Mouse (Mus musculus) ZHBTc4 (cell line): ENCODE results near the gene 4930415O20Rik.

ENCODE experiments used
- DNase-seq: peaks from one replicate; pipeline ENCODE4 v3.0.0-alpha.2; 2011; ENCODE audit warnings: low read depth, low spot score

Gene 4930415O20Rik

DNA sequence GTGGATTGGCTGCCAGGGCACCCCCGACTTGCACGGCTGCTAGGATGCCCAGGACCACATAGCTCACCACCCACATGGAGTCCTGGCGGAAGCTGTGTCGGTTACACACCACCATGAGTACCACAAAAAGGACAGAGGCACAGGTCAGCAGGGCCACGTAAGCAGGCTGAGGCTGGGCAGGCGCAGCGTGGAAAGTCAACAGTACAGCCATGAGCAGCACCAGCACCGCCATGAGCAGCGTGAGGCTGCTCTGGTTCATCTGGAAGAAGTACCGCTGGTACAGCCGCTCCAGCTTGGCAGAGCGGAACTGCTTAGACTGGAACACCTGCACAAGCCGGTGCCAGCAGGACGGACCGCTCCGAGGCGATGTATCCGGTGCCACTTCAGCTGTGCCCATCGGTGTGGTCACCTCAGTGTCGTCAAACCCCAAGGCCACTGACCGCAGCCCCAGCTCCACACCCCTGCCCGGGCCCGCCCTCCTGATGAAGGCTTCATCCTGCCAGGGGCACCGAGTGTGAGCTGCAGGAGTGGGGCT lies 33.3 kb downstream of the 4930415O20Rik start:
- DNase-seq = no peak

DNA sequence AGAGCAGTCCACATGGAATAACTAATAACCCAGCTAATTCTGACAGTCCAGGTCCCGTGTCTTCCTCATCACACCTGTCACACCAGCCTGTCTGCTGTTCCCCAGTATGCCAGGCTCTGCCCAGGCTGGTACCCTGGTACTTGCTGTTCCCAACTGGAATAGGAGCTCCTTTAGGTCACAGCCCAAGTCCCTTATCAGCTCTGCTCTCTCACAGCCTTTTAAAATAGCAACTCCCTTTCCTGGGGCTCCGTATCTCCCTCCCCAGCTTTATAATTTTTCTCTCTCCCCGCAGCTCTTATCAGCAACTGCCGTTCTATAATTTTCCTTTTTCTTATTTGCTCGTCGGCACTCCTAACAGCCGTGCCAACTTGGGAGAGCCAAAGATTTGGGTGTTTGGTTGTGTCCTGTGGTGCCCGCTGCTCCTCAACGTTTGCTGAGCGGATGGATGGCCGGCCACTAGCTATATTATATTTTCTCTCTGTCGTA lies 35.3 kb downstream of the 4930415O20Rik start:
- DNase-seq = no peak

DNA sequence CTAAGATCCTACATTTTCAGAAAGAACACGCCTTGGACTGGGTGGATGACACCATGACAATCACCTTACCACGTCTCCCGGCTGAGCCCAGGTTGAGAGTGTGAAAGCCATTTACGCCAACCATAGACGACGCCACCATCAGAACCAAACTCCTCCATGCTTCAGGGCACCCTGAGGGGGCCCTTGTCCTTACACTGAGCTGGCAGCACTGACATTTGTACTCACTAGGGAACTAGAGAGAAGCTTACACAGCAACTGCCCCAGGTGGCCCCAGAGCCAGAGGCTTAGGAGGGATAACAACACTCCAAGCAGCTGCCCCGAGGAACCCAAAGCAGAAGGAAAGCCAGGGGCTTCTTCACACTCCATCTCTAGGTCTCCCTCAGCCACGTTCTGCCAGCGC lies 35.9 kb downstream of the 4930415O20Rik start:
- no peak for DNase-seq

DNA sequence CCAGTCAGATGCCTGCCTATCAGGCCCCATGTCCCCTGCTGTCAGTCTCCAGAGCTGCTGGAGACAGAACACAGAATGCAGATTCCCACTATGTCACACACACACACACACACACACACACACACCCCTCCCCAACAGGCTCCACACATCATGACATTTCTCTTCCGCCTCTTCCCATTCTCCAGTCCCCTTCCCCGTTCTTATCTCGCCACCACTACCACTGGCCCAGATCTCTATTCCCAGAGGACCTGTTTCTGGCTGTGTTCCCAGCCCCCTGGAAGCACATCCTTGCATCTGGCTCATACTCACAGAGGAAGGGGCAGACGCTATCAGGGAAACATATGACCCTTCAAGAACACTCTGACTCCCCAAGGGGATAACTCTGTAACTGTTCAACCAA lies 36.8 kb downstream of the 4930415O20Rik start:
- no peak for DNase-seq

DNA sequence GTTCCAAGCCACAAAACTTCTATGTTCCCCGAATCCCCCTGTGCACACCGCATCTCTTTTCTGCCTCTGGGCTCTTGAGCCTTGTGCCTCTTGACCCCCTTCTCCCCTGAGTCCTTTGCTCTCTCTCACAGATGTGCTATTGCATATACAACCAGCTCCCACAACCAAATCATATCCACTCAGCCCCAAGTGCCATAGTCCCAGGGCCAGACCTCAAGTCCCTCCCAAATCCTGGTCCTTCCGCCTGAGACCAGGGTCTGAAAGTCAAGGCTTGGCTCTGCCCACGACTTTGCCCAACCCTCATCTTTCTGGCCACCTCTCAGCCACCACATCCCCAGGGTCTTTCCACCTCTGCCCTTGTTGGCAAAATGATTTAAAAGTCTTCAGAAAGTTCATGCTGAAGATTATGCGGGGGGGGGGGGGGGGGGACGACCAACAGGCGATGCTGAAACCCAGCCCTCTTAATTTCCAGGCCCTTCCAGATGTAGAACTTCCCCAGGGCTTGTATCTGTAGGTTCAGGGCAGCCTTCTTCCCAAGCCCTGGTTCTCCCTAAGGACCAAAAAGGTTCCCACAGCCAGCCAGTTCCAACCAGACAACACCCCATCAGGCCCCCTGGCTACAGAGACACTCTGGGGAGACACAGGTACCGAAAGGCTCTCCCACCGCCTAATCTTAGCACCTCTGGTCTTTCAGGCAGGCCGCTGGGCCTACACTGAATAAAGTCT lies 37.4 kb downstream of the 4930415O20Rik start:
- no peak for DNase-seq

DNA sequence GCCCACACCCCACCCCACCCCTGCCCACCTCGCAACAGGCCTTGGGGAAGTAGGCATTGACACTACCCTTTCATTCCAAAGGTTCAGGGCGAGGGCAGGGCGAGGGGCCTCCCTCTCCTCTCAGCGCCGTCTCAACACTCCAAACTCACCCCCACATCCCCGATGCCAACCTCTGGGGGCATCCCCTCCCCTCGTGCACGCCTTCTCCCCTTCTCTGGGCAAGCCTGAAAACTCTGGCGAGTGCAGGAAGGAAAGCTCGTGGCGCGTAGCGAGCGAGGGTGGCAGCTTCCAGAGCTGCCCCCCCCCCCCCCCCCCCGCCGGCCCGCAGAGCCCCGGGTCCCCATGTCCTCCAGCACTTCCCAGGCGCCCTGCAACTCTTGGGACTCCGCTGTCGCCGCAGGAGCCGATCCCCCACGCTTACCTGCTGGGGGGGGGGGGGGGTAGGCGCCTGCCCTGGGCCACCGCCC lies 38.0 kb downstream of the 4930415O20Rik start:
- DNase-seq = no peak

DNA sequence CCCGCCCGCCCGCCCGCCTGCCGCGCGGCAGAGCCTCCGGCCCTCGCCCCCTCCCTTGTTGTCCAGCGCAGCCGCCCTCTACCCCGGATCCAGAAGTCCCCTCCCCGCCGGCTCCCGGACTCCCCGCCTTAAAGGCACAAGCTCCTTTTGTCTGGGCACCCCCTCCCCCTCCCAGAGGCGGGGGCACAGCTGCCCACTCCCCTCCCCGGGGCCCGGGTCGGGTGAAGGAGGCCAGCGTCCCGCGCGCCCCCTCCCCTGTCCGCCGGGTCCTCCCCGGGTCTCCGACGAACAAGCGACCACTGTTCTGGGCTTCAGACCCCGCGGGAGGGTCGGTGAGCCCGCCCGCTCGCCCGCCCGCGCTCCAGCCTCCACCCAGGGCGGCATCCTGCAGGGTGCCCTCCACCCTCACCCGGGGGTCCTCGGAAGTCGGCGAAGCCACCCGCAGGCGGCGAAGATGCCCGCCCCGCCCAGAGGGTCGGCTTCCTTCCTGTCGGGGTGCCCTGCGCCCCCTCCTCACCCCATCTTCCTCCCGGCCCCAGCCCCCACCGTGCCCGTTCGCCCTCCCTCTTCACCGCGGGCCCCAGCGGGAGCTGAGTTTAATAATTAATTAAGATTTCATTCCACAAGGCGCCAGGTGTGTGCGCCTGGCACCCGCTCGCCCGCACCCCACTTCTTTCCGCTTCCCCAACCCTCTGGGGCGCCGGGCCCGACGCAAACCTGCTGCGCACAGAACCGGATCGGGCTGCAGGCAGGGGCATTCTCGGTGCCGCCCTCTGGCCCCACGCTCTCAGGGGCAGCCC lies 38.7 kb downstream of the 4930415O20Rik start, which contains the start of gene Adcy6:
Gene Adcy6 (minus strand): TSS at position 746 of the 800 bp plus-strand sequence.
- no peak for DNase-seq

DNA sequence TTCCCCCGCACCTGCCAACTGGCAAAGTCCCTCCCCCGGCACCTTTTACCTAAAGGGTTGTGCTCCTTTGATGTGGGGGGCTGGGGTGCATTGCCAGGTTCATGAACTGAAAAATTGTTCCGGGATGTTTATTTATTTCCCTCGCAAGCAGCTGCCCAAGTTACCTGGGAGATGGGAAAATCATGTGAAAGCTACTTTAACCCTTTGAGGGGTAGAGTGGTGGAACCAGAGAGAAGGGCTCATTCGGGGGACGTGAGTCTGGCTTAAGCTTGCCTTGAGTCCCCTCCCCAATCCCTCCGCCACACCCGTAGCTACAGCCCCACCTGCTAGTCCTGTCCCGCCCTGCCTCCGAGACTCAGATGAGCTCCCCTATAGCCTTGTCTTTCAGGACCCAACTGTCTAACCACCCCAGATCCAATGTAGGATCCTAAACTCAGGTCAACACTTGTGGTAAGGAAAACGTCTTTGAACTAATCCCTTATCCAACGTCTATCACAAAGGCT lies 39.4 kb downstream of the 4930415O20Rik start:
- no peak for DNase-seq

DNA sequence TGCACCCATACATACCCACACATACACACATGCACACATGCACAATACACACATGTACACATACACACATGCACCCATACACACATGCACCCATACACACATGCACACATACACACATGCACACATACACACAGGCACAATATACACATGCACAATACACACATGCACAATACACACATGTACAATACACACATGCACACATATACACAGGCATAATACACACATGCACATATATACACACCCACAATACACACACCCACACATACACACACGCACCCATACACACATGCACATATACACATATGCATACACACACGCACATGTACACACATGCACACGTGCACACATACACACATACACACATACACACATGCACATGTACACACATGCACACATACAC lies 41.4 kb downstream of the 4930415O20Rik start:
- DNase-seq = no peak

DNA sequence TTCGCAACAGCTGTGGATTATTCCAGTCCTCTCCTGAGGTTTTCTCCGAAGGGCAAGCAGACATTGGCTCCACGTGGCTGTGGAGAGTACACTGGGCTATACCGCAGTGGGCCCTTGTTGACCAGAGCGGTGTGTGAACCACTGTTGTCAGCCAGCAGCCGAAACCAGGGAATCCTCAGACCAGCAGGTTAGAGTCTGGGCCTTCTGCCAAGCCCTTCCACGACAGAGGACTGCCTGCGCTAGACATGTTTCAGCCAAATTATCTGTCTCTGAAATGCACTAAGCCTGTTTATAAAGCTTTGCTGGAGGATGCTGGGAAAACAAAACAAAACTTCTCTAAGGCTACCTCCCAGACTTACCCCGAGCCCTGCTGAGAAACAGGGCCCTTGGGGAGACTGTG lies 43.7 kb downstream of the 4930415O20Rik start:
- no peak for DNase-seq

DNA sequence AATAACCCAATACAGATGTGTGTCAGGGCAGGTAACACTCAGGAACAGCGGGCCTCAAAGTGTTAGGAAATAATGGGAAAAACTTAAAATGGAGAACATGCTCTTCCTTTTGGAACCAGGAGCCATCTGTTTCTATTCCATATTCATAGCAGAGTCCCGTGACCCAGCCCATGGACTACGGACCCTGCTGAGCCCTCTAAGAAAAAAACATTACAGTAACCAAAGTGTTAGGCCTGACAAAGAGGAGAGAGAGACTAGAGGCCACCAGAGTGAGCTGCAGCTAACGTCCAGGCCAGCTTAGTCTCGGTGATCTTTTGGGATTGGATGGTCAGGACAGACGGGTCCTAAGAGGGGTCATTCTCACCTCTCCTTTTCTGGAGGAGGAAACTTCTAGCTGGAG lies 44.2 kb downstream of the 4930415O20Rik start:
- DNase-seq = no peak

DNA sequence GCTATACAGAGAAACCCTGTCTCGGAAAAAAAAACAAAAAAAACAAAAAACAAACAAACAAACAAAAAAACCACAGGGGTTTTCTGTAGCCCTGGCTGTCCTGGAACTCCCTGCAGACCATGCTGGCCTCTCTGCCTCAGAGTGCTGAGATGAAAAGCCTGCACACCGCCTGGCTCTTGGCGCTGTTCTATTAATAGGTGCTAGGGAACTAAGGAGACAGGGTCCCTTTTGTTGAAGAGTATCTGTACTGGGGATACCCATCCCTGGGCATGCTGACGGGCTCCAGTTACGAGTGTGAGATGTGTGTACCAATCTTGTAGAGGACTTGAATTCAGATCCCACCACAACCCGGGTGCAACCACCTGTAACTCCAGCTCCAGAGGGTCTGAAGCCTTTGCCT lies 44.9 kb downstream of the 4930415O20Rik start:
- DNase-seq = no peak

DNA sequence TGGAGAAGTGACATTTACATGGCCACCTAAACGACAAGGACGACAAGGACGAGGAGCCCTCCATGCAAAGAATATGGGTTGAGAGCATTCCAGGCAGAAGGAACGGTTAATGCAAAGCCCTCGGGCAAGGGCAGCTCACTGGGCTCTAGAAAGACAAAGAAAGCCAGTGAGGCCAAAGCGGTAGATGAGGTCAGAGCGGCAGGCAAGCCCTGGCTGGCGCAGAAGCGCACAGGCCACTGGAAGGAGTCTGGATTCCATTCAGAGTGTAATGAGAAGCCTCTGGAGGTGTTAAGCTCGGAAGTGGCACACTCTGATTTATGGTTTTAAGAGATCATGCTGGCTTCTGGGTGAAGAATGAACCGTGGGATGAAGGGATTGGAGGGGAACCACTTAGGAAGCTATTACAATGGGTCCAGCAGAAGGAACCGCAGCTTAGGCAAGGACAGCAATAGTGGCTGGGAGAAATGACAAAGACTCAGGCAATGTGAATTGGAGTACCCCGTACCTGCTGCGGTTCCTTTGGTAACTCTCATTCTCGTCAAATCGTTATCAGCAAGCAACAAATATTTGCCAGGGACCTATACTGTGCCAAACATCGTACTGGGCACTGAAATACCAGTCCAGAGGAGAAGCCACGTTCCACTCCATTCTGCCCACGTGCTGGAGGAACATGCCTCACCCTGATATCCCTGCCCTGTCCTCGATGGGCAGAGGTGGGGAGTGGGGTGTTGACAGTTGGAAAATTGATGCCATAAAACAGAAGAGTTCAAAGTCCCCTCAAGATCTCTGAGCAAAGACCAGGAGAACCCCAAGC lies 45.8 kb downstream of the 4930415O20Rik start:
- no peak for DNase-seq

DNA sequence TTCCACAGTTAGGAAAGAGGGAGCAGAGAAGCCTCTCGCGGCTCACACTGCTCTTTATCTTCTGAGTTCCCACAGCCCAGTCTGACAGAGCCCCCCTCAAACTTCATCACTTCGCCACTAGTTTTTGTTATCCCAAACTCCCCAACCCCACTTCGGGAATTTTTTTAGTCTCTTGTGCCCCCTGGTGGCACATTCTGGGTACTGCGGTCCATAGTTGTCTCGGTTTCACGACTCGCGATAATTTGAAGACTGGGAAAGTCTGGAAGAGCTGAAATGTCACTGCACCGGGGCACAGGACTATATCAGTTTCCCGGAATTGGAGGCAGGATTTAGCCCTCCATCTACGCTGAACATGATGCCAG lies 46.4 kb downstream of the 4930415O20Rik start:
- DNase-seq = peak; percentile 88

DNA sequence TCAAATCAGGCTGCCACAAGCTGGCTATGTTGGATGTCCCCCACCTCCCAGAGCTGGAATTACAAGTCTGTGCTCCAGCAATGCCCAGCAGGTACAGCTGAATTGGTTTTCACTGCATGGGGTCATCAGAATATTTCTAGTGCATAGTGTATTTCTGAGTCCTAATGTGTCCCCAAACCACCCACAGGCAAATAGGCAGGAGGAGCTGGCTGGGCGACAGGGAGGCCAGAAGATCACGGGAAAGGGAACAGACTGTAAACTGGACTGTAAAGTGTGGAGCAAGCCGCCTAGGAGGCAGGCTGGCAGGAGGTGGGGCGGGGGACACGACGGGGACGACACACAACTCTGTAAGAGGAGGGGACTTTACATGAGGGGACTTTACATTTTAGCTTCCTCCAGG lies 51.4 kb downstream of the 4930415O20Rik start:
- no peak for DNase-seq

DNA sequence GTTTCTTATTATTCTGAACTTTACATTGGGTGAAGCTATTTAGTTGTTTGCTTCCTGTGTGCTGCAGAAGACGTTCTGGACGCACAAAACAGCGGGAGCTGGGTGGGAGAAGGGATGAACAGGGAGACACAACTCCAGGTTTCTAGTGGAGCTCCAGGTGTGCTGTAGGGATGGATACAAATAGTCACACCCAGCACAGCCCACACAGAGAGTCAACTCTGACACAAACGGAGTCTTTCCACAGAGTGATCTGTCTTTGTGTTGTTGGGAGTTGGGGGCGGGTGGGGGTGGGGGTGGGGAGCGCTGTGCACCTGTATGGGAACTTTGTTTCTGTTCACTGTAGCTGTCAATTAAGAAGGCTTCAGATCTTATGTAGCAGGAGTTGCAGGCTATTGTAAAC lies 51.9 kb downstream of the 4930415O20Rik start:
- no peak for DNase-seq

DNA sequence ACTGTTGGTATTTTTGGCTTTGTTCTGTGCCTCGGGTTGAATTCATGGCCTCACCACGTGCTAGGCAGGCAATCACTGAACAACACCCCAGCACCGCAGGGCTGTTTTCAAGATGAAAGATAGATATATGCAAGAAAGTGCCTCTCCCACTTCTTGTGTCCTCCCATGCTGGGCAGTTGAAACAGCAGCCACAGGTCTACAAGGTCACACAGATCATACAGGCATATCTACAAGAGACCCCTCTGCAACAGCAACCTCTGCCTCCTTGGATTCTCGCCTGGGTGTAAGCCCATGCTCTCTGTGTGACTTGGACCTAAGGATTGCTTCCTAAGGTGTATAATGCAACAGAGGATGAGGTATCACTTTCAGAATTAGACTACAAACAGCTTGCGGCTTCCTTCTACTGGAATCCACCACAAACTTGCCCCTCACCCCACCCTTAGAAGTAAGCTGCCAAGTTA lies 52.6 kb downstream of the 4930415O20Rik start:
- DNase-seq = no peak

DNA sequence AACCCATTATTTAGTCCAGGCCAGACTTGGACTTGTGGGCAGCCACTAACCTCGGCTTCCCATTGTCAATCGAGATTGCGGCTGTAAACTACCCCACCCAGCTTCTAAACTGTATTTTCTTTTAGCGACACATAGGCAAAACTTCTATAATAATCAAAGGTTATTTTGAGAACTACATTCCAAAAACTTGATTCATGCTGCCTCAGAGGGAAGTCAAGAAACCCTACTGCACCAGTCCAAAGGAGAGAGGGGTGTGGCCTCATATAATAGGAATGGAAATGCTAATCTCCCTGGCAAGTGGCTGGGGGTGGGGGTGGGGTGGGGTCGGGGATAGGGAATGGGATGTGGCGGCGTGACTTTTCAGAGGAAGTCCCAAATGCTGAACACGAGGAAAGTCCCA lies 55.3 kb downstream of the 4930415O20Rik start:
- peak; percentile 81 for DNase-seq

DNA sequence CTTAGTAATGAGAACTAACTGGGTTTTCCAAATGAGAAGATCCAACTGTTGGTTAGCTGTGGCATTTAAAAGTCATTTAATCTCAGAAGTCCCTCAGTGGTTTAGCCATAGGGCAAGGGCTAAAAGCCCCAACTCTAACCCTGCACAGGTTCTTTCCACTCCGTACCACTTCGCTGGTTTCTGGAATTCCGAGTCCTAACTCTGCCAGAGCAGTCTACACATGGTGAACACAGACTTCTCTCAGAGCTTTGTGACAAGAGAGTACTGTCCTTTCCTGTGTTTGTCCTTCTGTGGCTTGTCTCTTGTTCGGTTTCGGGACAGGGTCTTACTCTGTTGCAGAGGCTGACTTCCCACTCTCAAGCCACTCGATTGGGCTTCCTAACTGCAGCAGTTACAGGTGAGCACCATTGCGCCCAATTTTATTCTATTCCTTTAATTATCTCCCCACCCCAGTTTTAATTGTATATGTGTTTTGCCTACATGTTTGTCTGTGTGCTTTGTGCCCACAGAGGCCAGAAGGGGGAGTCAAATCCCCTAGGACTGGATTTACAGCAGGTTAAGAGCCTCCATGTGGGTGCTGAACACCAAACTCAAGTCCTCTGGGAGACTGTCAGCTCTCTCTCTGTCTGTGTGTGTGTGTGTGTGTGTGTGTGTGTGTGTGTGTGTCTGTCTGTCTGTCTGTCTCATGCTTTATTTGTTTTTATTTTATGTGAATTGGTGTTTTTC lies 55.8 kb downstream of the 4930415O20Rik start:
- peak; percentile 62 for DNase-seq

DNA sequence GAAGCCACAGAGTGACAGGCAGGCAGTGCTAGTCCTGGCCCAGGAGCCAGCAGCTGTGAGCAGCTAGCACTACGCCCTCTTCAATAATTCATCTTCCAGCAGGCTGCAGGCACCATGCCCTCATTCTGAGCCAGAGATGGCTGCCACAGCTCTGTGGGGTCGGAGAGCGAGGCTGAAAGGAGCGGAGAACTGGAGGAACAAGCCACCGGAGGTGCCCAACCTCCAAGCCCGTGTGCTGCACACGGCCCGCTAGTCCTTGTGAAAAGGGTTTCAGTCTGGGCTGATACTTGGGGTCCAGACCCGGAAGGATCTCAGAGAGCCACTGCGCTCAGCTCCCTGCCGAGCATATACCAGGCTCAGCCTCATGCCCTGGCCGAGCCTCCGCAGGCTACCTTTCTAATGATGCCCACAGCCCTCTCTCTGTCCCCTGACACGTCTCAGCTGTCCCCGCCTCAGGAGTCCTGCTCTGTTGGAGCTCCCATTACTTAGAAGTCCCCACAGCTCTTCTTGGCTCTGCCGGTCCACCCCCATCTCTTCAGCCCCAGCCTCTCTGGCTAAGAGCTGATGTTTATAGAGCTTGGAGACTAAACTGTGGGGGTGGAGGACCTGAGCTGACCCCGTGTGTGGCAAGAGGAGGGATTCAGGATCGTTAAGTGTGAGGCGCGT lies 57.9 kb downstream of the 4930415O20Rik start:
- DNase-seq = peak; percentile 76
